Mouse (Mus musculus) myocyte (in vitro differentiated cells): ENCODE data around the gene Dgki.

Experiments used
- POLR2A ChIP-seq: IDR thresholded peaks from one replicate; pipeline ENCODE4 v1.6.1; 2011; ENCODE audit warnings: low read depth, mild to moderate bottlenecking, control low read depth, moderate library complexity; ENCODE audit not compliant: insufficient read length
- POLR2AphosphoS2 ChIP-seq: IDR thresholded peaks from one replicate; pipeline ENCODE4 v1.6.1; 2011; ENCODE audit warnings: low read depth, control low read depth; ENCODE audit not compliant: insufficient read length
- TCF12 ChIP-seq: IDR thresholded peaks from one replicate; pipeline ENCODE4 v1.6.1; 2011; ENCODE audit warnings: mild to moderate bottlenecking, control low read depth; ENCODE audit not compliant: poor library complexity, insufficient read depth, severe bottlenecking

- TF ChIP-seq POLR2AphosphoS2 (no peak), POLR2A (no peak), TCF12 (no peak)
These were observed 141.1 kb downstream of the Dgki start for GRCm38 (mm10) chr6:37158880-37159279.
